Mouse (Mus musculus) thymus, postnatal 0 days (tissue): ENCODE results near the gene Strada. TPM values are rescaled to one million over a fixed set of nuclear protein-coding genes. Genes with fewer than 3 reads are reported as not detected.

Experiments
- DNase-seq: peaks from one replicate; pipeline ENCODE4 v3.0.0-alpha.2; 2015; ENCODE audit warnings: low spot score
- polyA plus RNA-seq: library from polyadenylated mRNA; unstranded; fragments of >200 nt; fragmentation: Nextera tagmentation; extraction: Ambion mirVana; gene quantifications from 2 replicates; pipeline ENCODE4 v1.2.1, GENCODE M21; 2015

The Strada gene
- polyA plus RNA-seq, 1 experiment from 2014 or later, result 18.9 TPM

- DNase-seq, result no peak
Observed at GRCm38 (mm10) chr11:106191716-106192115, 10.3 kb downstream of the Strada start.

- no peak for DNase-seq
Observed at GRCm38 (mm10) chr11:106187326-106187725, 14.6 kb downstream of the Strada start.

DNA sequence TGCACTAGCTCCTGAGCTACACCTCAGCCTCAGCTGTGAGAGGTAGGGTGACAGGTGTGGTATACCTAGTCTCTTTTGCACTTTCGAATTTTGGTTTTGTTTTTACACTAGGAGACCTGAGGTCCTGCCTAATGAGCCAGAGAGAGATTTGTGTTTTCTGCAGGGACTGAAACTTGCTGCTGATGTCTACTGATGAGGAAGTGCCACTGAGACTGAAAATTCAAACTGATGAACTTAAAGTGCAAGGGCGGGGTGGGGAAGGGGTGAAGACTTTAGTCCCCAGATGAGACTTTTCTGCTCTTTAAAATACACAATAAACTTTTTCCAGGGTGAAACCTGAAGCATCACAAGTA lies 21.5 kb downstream of the Strada start:
- no peak for DNase-seq

GRCm38 (mm10) chr11:106179711-106180448 lies 22.1 kb downstream of the Strada start:
- no peak for DNase-seq

GRCm38 (mm10) chr11:106178036-106178782 lies 23.8 kb downstream of the Strada start:
- no peak for DNase-seq

DNA sequence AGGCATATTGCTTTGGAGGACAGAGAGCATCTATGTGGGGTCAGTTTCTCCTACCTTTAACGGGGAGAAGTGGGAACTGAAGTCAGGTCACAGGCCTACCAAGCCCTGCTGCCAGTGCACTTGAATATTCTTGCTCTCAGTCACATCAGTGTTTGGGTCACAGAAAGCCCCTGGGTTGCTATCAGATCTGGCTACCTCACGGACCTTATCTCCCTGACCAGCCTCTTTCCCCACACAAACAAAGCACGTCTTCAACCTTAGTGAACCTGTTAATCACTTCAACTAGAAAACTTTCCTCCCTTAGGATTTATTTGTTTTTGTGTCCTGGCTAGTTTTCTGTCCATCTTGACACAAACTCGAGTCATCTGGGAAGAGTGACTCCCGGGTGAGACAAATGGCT lies 25.6 kb downstream of the Strada start:
- DNase-seq, result no peak

GRCm38 (mm10) chr11:106175081-106175480 lies 26.9 kb downstream of the Strada start:
- DNase-seq, result no peak

- no peak for DNase-seq
Observed at GRCm38 (mm10) chr11:106174372-106174771, 27.6 kb downstream of the Strada start.

GRCm38 (mm10) chr11:106173228-106173627 lies 28.7 kb downstream of the Strada start:
- DNase-seq, result no peak

GRCm38 (mm10) chr11:106170807-106171206 lies 31.2 kb downstream of the Strada start:
- DNase-seq, result peak; percentile 85

DNA sequence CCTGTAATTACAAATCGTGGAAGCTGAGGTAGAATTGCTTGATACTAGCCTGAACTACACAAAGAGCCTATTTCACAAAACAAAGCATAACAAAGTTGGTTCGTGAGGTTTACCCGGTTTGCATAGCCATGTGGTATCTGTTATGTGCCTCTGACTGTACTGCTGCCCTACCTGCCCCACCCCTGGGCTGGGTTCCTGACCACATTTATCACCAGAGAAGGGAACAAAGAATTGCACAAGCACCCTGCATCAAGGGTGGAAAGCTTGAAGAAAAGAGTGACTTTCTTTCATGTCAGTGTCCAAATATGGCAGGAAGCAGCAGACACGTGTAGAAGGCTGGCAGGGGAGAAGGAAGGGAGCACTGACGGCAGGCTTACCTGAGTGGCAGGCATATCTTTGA lies 34.5 kb downstream of the Strada start:
- peak; percentile 70 for DNase-seq

- no peak for DNase-seq
Observed at GRCm38 (mm10) chr11:106164601-106165180, 37.3 kb downstream of the Strada start.

GRCm38 (mm10) chr11:106163546-106163945 lies 38.4 kb downstream of the Strada start:
- DNase-seq, result no peak

DNA sequence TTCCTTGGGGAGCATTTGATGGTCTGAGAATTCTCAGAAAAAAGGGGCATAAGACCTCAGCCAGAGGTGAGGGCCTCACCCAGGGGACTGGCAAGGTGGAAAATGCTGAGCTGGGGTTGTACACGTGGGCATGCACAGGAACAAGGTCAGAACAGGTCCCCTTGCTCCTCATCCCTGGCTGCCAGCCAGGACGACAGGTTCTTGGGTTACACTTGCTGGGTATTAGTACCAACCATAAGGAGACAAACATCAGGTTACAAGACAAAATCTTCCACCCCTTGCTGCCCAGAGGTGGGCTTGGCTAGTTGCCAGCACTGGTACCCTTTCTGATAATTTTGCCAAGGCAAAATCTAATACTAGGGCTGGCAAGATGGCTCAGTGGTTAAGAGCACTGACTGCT lies 39.7 kb downstream of the Strada start:
- DNase-seq, result no peak

DNA sequence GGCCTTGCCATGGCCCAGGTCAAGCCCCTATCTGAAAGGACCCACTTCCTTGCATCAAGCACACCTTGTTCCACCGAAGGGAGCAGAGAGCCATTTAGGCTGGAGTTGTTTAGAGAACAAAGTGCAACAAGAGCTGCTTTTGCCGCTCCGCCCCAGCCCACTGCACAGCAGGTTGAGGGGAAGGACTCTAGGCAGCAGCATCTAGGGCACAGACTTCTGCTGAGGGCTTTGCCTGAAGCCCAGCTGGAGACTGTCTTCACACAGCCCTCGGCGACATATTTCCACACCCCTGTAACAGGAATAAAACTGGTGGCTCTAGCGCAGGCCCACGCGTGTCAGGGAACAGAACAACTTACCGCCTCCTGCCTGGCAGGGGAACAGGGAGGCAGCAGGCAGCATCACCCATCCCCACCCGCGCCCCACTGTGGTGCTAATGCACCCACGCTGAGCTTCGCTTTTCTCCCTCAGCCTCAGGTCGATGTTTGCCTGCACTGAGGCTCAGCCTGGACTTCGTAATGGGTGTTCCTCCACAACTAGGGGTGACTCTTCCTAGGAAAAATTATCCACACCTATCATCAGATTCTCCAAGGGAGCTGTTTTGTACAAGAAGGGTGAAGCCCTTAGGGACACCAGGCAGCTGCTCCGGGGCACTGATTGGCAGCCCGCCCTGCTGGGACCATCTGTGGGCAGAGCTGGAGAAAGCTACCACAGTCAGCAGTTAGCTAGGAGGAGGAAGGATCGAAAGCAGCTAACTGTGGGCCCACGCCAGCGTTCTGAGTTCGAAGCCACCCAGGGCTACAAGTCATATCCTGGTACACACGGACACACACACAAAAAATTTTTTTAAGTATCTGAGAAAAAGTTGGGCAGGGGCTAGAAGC lies 40.9 kb downstream of the Strada start, which contains the start of the genes Gm10840 and Limd2:
TSS of gene Gm10840 (plus strand) at position 10 of the 881 bp plus-strand sequence.
TSS of gene Limd2 (minus strand) at position 20 of the 881 bp plus-strand sequence.
- peak; percentile 77 for DNase-seq

DNA sequence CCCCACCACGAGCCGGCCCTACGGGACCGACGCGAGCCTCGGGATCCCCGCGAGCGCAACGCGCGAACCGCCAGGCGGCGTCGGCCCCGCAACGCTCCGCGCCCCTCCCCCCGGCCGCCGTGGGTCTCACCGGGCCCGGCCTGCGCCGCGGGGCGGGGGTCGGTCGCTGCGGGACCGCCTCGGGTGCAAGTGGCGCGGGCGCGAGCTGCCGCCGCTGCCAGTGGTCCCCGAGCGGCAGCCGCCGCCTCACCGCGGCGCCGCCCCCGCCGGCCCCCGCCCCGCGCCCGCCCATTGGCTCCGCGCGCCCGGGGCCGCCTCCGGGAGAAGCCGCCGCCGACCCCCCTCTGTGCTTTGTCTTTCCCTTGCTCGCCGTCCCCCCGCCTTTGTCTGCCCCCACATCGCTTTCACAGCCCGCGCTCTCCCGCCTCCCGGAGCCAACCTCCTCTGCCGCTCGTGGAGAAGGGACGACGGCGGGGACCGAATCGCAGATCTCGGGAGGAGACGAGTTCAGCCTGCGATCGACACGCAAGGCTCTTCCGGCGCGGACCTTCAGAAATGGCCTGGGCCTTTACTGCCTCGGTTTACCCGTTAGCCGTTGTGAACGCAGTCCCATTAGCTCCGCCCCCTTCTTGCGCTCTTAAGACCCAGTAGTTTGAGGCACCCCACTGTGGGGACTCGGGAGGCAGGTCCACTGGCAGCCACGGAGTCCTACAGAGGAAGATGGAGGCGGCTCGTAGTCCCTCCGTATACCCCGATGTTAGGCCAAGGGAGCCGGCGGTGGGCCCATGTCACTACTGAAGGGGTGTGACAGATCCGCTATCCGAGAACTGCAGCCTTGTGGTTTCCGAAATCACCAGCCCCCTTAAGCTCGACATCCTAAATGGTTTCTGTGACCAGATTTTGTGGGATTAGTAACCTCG lies 41.8 kb downstream of the Strada start:
- peak; percentile 87 for DNase-seq

GRCm38 (mm10) chr11:106159216-106159920 lies 42.6 kb downstream of the Strada start:
- peak; percentile 97 for DNase-seq

DNA sequence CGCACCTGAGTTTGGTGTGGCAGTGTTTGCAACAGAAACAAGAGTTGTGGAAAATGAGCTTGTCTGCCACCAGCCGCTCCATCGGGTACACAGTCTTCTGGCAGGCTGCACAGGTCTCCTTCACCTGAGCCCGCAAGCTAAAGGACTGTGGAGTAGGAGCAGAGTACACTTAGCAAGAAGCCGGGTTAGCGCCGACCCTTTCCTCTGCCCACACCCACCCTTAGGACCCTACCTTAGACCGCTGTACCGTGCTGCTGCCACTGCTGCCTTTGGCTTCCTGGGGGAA lies 43.1 kb downstream of the Strada start:
- DNase-seq, result no peak

GRCm38 (mm10) chr11:106158081-106158929 lies 43.7 kb downstream of the Strada start:
- DNase-seq, result peak; percentile 83
